Mouse (Mus musculus) limb, embryonic 10.5 days (tissue): ENCODE results near the gene Napsa. TPM values are rescaled to one million over a fixed set of nuclear protein-coding genes. Genes with fewer than 3 reads are reported as not detected.
A peak's percentile ranks its signal among the peaks of the same experiment; 100 is the strongest.

ENCODE experiments used
- DNase-seq: peaks from one replicate; pipeline ENCODE4 v3.0.0-alpha.2; 2017; ENCODE audit warnings: low spot score
- H3K27ac ChIP-seq: fragments of 300-500 bp; sonication (generic); 2 replicates; pipeline ENCODE4 v1.5.1; 2016; ENCODE audit warnings: mild to moderate bottlenecking
- H3K27me3 ChIP-seq: fragments of 300-500 bp; sonication (generic); 2 replicates; pipeline ENCODE4 v1.6.1; 2016; ENCODE audit warnings: low read depth, mild to moderate bottlenecking; ENCODE audit not compliant: poor library complexity, severe bottlenecking
- H3K36me3 ChIP-seq: fragments of 300-500 bp; sonication (generic); 2 replicates; pipeline ENCODE4 v1.6.1; 2016; ENCODE audit warnings: mild to moderate bottlenecking, moderate library complexity
- H3K4me1 ChIP-seq: fragments of 300-500 bp; sonication (generic); 2 replicates; pipeline ENCODE4 v1.6.1; 2016
- H3K4me3 ChIP-seq: fragments of 300-500 bp; sonication (generic); 2 replicates; pipeline ENCODE4 v1.5.1; 2016; ENCODE audit warnings: mild to moderate bottlenecking, moderate library complexity
- H3K9me3 ChIP-seq: fragments of 300-500 bp; sonication (generic); replicated peaks from 2 replicates; pipeline ENCODE4 v1.6.1; 2016; ENCODE audit warnings: mild to moderate bottlenecking
- WGBS: fragments of 180-500 bp; shearing (Covaris S2); methylation state at CpG from one replicate; pipeline ENCODE4 v1.1.7; 2016; 5-methylcytosine and 5-hydroxymethylcytosine counted together
- polyA plus RNA-seq: library from polyadenylated mRNA; unstranded; fragments of >200 nt; fragmentation: Nextera tagmentation; extraction: Ambion mirVana; gene quantifications from 2 replicates; pipeline ENCODE4 v1.2.1, GENCODE M21; 2016

Napsa gene
- polyA plus RNA-seq, 1 experiment from 2014 or later, result 0.20 TPM

- H3K27ac ChIP-seq, result no peak overlapping the region
- H3K36me3 ChIP-seq, result no peaks in the 10 kb centered on the region
- peaks cover 26% of the 10 kb centered on the region for H3K4me1 ChIP-seq
- 33% methylated on average over 5 of the region's 5 CpGs for WGBS
- H3K9me3 ChIP-seq, result no peaks in the 10 kb centered on the region
- no peak for DNase-seq
- peaks cover 45% of the 10 kb centered on the region for H3K27me3 ChIP-seq
- no peak overlapping the region for H3K4me3 ChIP-seq
These were observed 24.9 kb downstream of the Napsa start for GRCm38 (mm10) chr7:44596996-44597538.

- Histone ChIP-seq H3K4me1 (peaks cover 32% of the 10 kb centered on the region), H3K36me3 (no peaks in the 10 kb centered on the region), H3K27me3 (peaks cover 45% of the 10 kb centered on the region), H3K4me3 (no peak overlapping the region), H3K27ac (no peak overlapping the region), H3K9me3 (no peaks in the 10 kb centered on the region)
- 95% methylated on average over 4 of the region's 4 CpGs for WGBS
- no peak for DNase-seq
These were observed 25.5 kb downstream of the Napsa start for GRCm38 (mm10) chr7:44597666-44598065.

- Histone ChIP-seq H3K4me3 (no peak overlapping the region), H3K4me1 (peaks cover 33% of the 10 kb centered on the region), H3K27ac (no peak overlapping the region), H3K36me3 (no peaks in the 10 kb centered on the region), H3K27me3 (peaks cover 45% of the 10 kb centered on the region), H3K9me3 (no peaks in the 10 kb centered on the region)
- WGBS, result 84% methylated on average over 11 of the region's 12 CpGs
- DNase-seq, result no peak
These were observed 26.2 kb downstream of the Napsa start for GRCm38 (mm10) chr7:44598336-44598735.

- H3K36me3 ChIP-seq, result no peaks in the 10 kb centered on the region
- H3K27me3 ChIP-seq, result peaks cover 59% of the 10 kb centered on the region
- no peaks in the 10 kb centered on the region for H3K9me3 ChIP-seq
- H3K27ac ChIP-seq, result no peak overlapping the region
- peaks cover 40% of the 10 kb centered on the region for H3K4me1 ChIP-seq
- no peak for DNase-seq
- WGBS, result 85% methylated on average over 10 of the region's 10 CpGs
- H3K4me3 ChIP-seq, result no peak overlapping the region
These were observed 28.6 kb downstream of the Napsa start for GRCm38 (mm10) chr7:44600691-44601262.

GRCm38 (mm10) chr7:44601646-44602045 lies 29.5 kb downstream of the Napsa start:
- Histone ChIP-seq H3K9me3 (no peaks in the 10 kb centered on the region), H3K27me3 (peaks cover 68% of the 10 kb centered on the region), H3K36me3 (no peaks in the 10 kb centered on the region), H3K4me1 (peaks cover 46% of the 10 kb centered on the region), H3K27ac (no peak overlapping the region), H3K4me3 (no peak overlapping the region; the same call in 1 of the 2 replicates)
- 11% methylated on average over 19 of the region's 19 CpGs for WGBS
- DNase-seq, result no peak

- H3K27me3 ChIP-seq, result peaks cover 76% of the 10 kb centered on the region
- peak; percentile 40 for DNase-seq
- no peaks in the 10 kb centered on the region for H3K36me3 ChIP-seq
- no peak overlapping the region for H3K4me3 ChIP-seq
- peaks cover 42% of the 10 kb centered on the region for H3K4me1 ChIP-seq
- 17% methylated on average over 11 of the region's 11 CpGs for WGBS
- no peaks in the 10 kb centered on the region for H3K9me3 ChIP-seq
- no peak overlapping the region for H3K27ac ChIP-seq
These were observed 30.3 kb downstream of the Napsa start for GRCm38 (mm10) chr7:44602443-44602842.

- peak overlapping the region; percentile 79; the same call in 1 of the 2 replicates for H3K27ac ChIP-seq
- H3K4me1 ChIP-seq, result peaks cover 42% of the 10 kb centered on the region
- H3K9me3 ChIP-seq, result no peaks in the 10 kb centered on the region
- H3K36me3 ChIP-seq, result no peaks in the 10 kb centered on the region
- peaks cover 85% of the 10 kb centered on the region for H3K27me3 ChIP-seq
- peak overlapping the region; percentile 45 for H3K4me3 ChIP-seq
- peak; percentile 41 for DNase-seq
- 3% methylated on average over 20 of the region's 20 CpGs for WGBS
These were observed 31.1 kb downstream of the Napsa start for GRCm38 (mm10) chr7:44603186-44603855.

- peak; percentile 83 for DNase-seq
- Histone ChIP-seq H3K27ac (peak overlapping the region; percentile 79), H3K4me3 (peak overlapping the region; percentile 45), H3K27me3 (peaks cover 89% of the 10 kb centered on the region), H3K4me1 (peaks cover 42% of the 10 kb centered on the region), H3K36me3 (no peaks in the 10 kb centered on the region), H3K9me3 (no peaks in the 10 kb centered on the region)
- WGBS, result under 1% methylated on average over 25 of the region's 25 CpGs
These were observed 32.0 kb downstream of the Napsa start for GRCm38 (mm10) chr7:44604139-44604606.

- H3K27ac ChIP-seq, result peak overlapping the region; percentile 79
- under 1% methylated on average over 8 of the region's 8 CpGs for WGBS
- peaks cover 42% of the 10 kb centered on the region for H3K4me1 ChIP-seq
- H3K36me3 ChIP-seq, result no peaks in the 10 kb centered on the region
- peak overlapping the region; percentile 45 for H3K4me3 ChIP-seq
- no peak for DNase-seq
- peaks cover 89% of the 10 kb centered on the region for H3K27me3 ChIP-seq
- no peaks in the 10 kb centered on the region for H3K9me3 ChIP-seq
These were observed 32.4 kb downstream of the Napsa start for GRCm38 (mm10) chr7:44604619-44605018.

GRCm38 (mm10) chr7:44605436-44605835 lies 33.3 kb downstream of the Napsa start:
- Histone ChIP-seq H3K36me3 (no peaks in the 10 kb centered on the region), H3K4me1 (peaks cover 42% of the 10 kb centered on the region), H3K27ac (no peak overlapping the region), H3K9me3 (no peaks in the 10 kb centered on the region), H3K4me3 (no peak overlapping the region), H3K27me3 (peaks cover 83% of the 10 kb centered on the region)
- DNase-seq, result no peak
- WGBS, result 43% methylated on average over 7 of the region's 7 CpGs

- DNase-seq, result no peak
- WGBS, result 4% methylated on average over 29 of the region's 29 CpGs
- Histone ChIP-seq H3K9me3 (no peaks in the 10 kb centered on the region), H3K27me3 (peaks cover 80% of the 10 kb centered on the region), H3K36me3 (no peaks in the 10 kb centered on the region), H3K27ac (no peak overlapping the region), H3K4me1 (peaks cover 41% of the 10 kb centered on the region), H3K4me3 (no peak overlapping the region)
These were observed 34.2 kb downstream of the Napsa start for GRCm38 (mm10) chr7:44606171-44606901.

GRCm38 (mm10) chr7:44612192-44612591 lies 40.0 kb downstream of the Napsa start:
- Histone ChIP-seq H3K27ac (no peak overlapping the region), H3K4me3 (no peak overlapping the region), H3K36me3 (no peaks in the 10 kb centered on the region), H3K4me1 (peaks cover 16% of the 10 kb centered on the region), H3K9me3 (no peaks in the 10 kb centered on the region), H3K27me3 (peaks cover 64% of the 10 kb centered on the region)
- WGBS, result 70% methylated on average over 7 of the region's 7 CpGs
- no peak for DNase-seq
